Mouse (Mus musculus): Measurements from ENCODE around the gene Olfr805. TPM values are rescaled to one million over a fixed set of nuclear protein-coding genes. Genes with fewer than 3 reads are reported as not detected.

Gene Olfr805
- not detected in 2 replicates for polyA plus RNA-seq (2015; fragmentation: Nextera tagmentation; extraction: Ambion mirVana)

DNA sequence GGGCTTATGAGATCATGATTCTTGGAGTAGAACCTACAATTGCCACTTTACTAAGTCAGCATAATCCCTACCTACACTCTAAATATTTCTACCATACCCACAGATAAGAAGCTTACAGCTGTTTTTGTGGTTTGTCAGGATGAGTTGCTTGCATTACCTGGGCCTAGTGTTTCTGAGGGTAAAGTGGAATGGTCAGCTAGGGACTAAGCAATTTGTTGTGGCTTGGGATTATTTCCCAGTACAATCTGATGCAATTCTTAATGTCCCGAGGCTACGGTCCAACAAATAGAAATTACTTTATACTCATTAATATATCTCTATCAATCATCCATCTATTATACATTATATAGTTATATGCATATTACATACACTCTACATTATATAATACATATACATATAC lies at the start of gene Olfr805:
Gene Olfr805 (minus strand): TSS at position 101 of the 400 bp plus-strand sequence.
- no peak within 1 kb of the TSS for H3K4me3 ChIP-seq (ENCODE audit: low read depth, low read length)
- ATAC-seq (ENCODE audit: low read depth): no peak
- no peaks in the 10 kb centered on the region for H3K27me3 ChIP-seq (ENCODE audit: control insufficient read depth, insufficient read depth, low read depth, low read length)
- no peak within 1 kb of the TSS for H3K27ac ChIP-seq (ENCODE audit: low read length)
- no peak within 1 kb of the TSS for H3K4me2 ChIP-seq (ENCODE audit: low read depth, low read length)
- no peak within 1 kb of the TSS for H3K9ac ChIP-seq (ENCODE audit: low read depth, low read length)
- H3K36me3 ChIP-seq (ENCODE audit: control insufficient read depth, insufficient read depth): no peaks in the 10 kb centered on the region
- WGBS (ENCODE audit: insufficient replicate concordance): 77% methylated on average over 2 of the region's 2 CpGs
- H3K4me1 ChIP-seq (ENCODE audit: control insufficient read depth, low read depth, low read length): no peaks in the 10 kb centered on the region
- H3K9me3 ChIP-seq (replicated peaks; ENCODE audit: control insufficient read depth, low read length): no peaks in the 10 kb centered on the region

DNA sequence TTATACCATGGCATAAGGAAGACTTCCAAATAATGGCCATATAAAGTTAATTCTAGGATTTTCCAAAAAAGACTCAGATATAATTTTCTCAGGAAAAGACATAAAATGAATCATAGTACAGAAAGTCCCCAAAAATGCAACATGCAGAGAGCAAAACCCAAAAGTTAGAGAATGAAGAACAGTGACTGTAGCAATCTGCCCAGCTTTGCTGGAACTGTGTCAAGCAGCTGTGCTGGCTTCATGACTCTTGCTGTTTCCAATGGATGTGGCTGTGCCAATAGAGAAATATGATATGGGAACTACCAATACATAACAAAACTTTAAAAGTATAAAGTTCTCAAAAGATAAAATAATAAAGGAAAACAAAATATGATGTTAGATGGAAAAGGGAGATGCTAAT lies 48.9 kb upstream of the Olfr805 start:
- Histone ChIP-seq H3K36me3 (ENCODE audit: control insufficient read depth, insufficient read depth) (no peaks in the 10 kb centered on the region), H3K9me3 (replicated peaks; ENCODE audit: control insufficient read depth, low read length) (no peaks in the 10 kb centered on the region), H3K4me1 (ENCODE audit: control insufficient read depth, low read depth, low read length) (no peaks in the 10 kb centered on the region), H3K9ac (ENCODE audit: low read depth, low read length) (no peak overlapping the region), H3K27ac (ENCODE audit: low read length) (no peak overlapping the region), H3K27me3 (ENCODE audit: control insufficient read depth, insufficient read depth, low read depth, low read length) (no peaks in the 10 kb centered on the region), H3K4me2 (ENCODE audit: low read depth, low read length) (no peak overlapping the region), H3K4me3 (ENCODE audit: low read depth, low read length) (no peak overlapping the region)
- ATAC-seq (ENCODE audit: low read depth): no peak

DNA sequence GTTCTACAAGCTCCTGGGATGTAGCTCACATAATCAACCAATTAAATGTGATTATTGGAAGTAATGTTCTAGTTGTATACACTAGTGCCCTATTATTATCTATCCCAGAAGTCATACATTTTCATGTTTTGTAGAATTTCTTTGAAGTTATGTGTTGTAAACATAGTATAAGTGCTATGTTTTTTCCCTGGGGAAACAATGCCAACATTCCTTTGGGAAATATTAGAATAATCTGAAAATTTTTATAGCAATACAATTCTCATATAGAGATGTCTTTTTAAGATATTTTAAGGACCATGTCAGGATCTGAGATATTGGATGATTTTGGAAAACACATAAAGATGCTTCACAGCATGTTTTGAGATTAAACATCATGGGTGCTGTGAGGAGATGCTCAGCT lies 45.2 kb upstream of the Olfr805 start, which contains the start of gene Olfr809:
Gene Olfr809 (plus strand): TSS at position 301 of the 400 bp plus-strand sequence.
- H3K9ac ChIP-seq (ENCODE audit: low read depth, low read length): no peak within 1 kb of the TSS
- no peaks in the 10 kb centered on the region for H3K4me1 ChIP-seq (ENCODE audit: control insufficient read depth, low read depth, low read length)
- no peaks in the 10 kb centered on the region for H3K36me3 ChIP-seq (ENCODE audit: control insufficient read depth, insufficient read depth)
- no peaks in the 10 kb centered on the region for H3K27me3 ChIP-seq (ENCODE audit: control insufficient read depth, insufficient read depth, low read depth, low read length)
- H3K4me2 ChIP-seq (ENCODE audit: low read depth, low read length): no peak within 1 kb of the TSS
- no peak within 1 kb of the TSS for H3K4me3 ChIP-seq (ENCODE audit: low read depth, low read length)
- ATAC-seq (ENCODE audit: low read depth): no peak
- no peak within 1 kb of the TSS for H3K27ac ChIP-seq (ENCODE audit: low read length)
- H3K9me3 ChIP-seq (replicated peaks; ENCODE audit: control insufficient read depth, low read length): no peaks in the 10 kb centered on the region

DNA sequence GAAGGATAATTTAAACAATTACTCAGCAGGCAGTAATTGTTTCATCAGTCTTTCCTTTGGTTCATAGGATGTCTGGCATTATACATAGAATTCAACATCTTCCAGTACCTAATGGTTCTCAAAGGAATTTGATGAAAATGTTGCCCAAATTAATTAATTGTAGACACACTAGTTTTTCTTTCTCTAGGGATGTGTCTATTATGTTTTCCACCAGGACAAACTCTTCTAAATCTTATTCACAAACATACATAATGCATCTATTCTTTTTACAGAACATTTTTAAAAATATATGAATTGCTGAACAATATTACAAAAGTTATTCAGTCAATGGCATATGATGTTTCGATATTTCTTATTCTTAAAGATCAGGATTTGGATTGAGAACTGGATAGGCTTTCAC lies 36.0 kb upstream of the Olfr805 start, which contains the start of gene Olfr808:
Gene Olfr808 (plus strand): TSS at position 301 of the 400 bp plus-strand sequence.
- WGBS (ENCODE audit: insufficient replicate concordance): 61% methylated on average over 1 of the region's 1 CpGs
- H3K9ac ChIP-seq (ENCODE audit: low read depth, low read length): no peak within 1 kb of the TSS
- H3K27me3 ChIP-seq (ENCODE audit: control insufficient read depth, insufficient read depth, low read depth, low read length): no peaks in the 10 kb centered on the region
- no peak within 1 kb of the TSS for H3K27ac ChIP-seq (ENCODE audit: low read length)
- no peaks in the 10 kb centered on the region for H3K9me3 ChIP-seq (replicated peaks; ENCODE audit: control insufficient read depth, low read length)
- no peaks in the 10 kb centered on the region for H3K4me1 ChIP-seq (ENCODE audit: control insufficient read depth, low read depth, low read length)
- H3K36me3 ChIP-seq (ENCODE audit: control insufficient read depth, insufficient read depth): no peaks in the 10 kb centered on the region
- no peak within 1 kb of the TSS for H3K4me2 ChIP-seq (ENCODE audit: low read depth, low read length)
- H3K4me3 ChIP-seq (ENCODE audit: low read depth, low read length): no peak within 1 kb of the TSS
- no peak for ATAC-seq (ENCODE audit: low read depth)

DNA sequence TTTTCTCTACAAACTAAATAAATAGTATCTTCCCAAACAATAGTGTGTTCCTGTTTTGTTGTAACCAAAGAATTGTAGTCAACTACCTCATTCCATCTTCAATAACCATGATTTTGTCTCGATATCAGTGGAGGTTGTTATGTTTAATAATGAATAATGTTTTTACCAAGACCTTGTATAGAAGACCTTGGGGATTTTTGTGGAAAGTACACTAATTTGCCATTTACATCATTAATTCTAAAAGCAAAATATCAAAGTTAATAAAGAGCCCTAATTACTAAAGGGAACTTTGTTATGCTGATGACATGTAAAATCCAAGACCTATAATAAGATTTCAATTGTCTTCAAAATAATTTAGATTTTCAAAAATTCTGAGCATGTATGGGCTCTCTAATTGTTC lies 28.5 kb upstream of the Olfr805 start, which contains the start of gene Olfr807:
Gene Olfr807 (minus strand): TSS at position 101 of the 400 bp plus-strand sequence.
- Histone ChIP-seq H3K4me1 (ENCODE audit: control insufficient read depth, low read depth, low read length) (no peaks in the 10 kb centered on the region), H3K27me3 (ENCODE audit: control insufficient read depth, insufficient read depth, low read depth, low read length) (no peaks in the 10 kb centered on the region), H3K4me3 (ENCODE audit: low read depth, low read length) (no peak within 1 kb of the TSS), H3K36me3 (ENCODE audit: control insufficient read depth, insufficient read depth) (no peaks in the 10 kb centered on the region), H3K27ac (ENCODE audit: low read length) (no peak within 1 kb of the TSS), H3K9me3 (replicated peaks; ENCODE audit: control insufficient read depth, low read length) (no peaks in the 10 kb centered on the region), H3K4me2 (ENCODE audit: low read depth, low read length) (no peak within 1 kb of the TSS), H3K9ac (ENCODE audit: low read depth, low read length) (no peak within 1 kb of the TSS)
- 53% methylated on average over 1 of the region's 1 CpGs for WGBS (ENCODE audit: insufficient replicate concordance)
- no peak for ATAC-seq (ENCODE audit: low read depth)

DNA sequence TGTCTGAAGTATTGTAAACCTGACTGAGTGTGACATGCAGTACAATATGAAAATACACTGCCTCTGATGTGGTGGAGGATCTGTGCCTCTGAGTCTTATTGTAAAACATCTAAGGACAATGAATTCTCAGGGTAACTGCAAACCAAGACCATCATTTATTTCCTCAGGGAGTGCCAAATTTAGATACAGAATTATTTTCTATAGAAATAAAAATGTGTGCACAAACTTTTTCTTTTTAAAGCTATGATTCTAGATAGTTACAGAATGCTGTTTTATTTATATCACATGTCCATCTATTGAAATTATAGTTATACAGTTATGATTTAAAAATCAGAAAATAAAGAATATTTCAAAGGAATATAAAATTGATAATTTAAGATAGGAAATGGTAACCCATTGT lies 12.6 kb upstream of the Olfr805 start, which contains the start of gene Olfr806:
Gene Olfr806 (minus strand): TSS at position 101 of the 400 bp plus-strand sequence.
- no peaks in the 10 kb centered on the region for H3K9me3 ChIP-seq (replicated peaks; ENCODE audit: control insufficient read depth, low read length)
- no peaks in the 10 kb centered on the region for H3K27me3 ChIP-seq (ENCODE audit: control insufficient read depth, insufficient read depth, low read depth, low read length)
- no peak within 1 kb of the TSS for H3K4me2 ChIP-seq (ENCODE audit: low read depth, low read length)
- H3K27ac ChIP-seq (ENCODE audit: low read length): no peak within 1 kb of the TSS
- H3K4me1 ChIP-seq (ENCODE audit: control insufficient read depth, low read depth, low read length): no peaks in the 10 kb centered on the region
- no peak within 1 kb of the TSS for H3K9ac ChIP-seq (ENCODE audit: low read depth, low read length)
- no peak for ATAC-seq (ENCODE audit: low read depth)
- H3K4me3 ChIP-seq (ENCODE audit: low read depth, low read length): no peak within 1 kb of the TSS
- no peaks in the 10 kb centered on the region for H3K36me3 ChIP-seq (ENCODE audit: control insufficient read depth, insufficient read depth)

DNA sequence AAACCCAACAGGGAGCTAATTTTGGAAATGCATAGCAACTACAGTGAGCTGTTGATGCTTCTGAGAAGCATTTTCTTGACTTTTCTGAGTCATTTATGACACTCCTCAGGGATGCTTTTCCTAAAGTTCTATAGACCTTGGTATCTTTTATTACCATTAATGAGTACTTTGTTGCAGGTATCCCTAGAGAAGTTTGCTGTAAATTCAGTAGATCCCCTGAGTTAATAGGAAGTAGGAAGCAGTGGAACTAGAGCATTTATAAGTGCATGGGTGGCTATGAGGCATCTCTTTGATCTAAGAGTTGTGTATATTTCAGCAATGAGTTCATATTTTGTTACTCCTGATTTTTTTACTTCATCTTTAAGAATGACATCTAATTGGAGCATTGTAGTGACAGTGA lies 26.3 kb downstream of the Olfr805 start, which contains the start of gene Olfr804:
Gene Olfr804 (plus strand): TSS at position 301 of the 400 bp plus-strand sequence.
- H3K9me3 ChIP-seq (replicated peaks; ENCODE audit: control insufficient read depth, low read length): no peaks in the 10 kb centered on the region
- no peaks in the 10 kb centered on the region for H3K36me3 ChIP-seq (ENCODE audit: control insufficient read depth, insufficient read depth)
- no peak within 1 kb of the TSS for H3K9ac ChIP-seq (ENCODE audit: low read depth, low read length)
- H3K27ac ChIP-seq (ENCODE audit: low read length): no peak within 1 kb of the TSS
- H3K4me1 ChIP-seq (ENCODE audit: control insufficient read depth, low read depth, low read length): no peaks in the 10 kb centered on the region
- ATAC-seq (ENCODE audit: low read depth): no peak
- no peak within 1 kb of the TSS for H3K4me2 ChIP-seq (ENCODE audit: low read depth, low read length)
- H3K4me3 ChIP-seq (ENCODE audit: low read depth, low read length): no peak within 1 kb of the TSS
- no peaks in the 10 kb centered on the region for H3K27me3 ChIP-seq (ENCODE audit: control insufficient read depth, insufficient read depth, low read depth, low read length)

DNA sequence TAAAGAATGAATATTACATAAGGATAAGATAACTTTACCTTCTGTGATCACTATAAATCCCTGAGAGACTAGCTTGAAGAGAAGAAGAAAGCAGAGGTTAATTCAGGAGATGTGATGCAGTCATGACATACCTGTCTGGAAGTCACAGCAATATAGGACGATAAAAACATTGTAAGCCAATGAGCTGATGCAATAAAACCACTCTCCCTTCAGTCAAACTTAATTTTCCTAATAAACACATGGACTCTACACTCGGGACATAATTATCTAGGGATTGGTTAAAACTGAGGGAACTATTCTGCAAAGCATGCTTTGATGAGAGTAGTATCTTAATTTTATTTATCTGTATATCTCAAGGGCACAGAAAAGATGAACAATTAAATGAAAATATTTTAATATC lies 35.0 kb downstream of the Olfr805 start, which contains the start of gene Olfr803:
Gene Olfr803 (minus strand): TSS at position 101 of the 400 bp plus-strand sequence.
- no peak within 1 kb of the TSS for H3K27ac ChIP-seq (ENCODE audit: low read length)
- no peaks in the 10 kb centered on the region for H3K36me3 ChIP-seq (ENCODE audit: control insufficient read depth, insufficient read depth)
- 60% methylated on average over 2 of the region's 2 CpGs for WGBS (ENCODE audit: insufficient replicate concordance)
- no peaks in the 10 kb centered on the region for H3K27me3 ChIP-seq (ENCODE audit: control insufficient read depth, insufficient read depth, low read depth, low read length)
- H3K4me2 ChIP-seq (ENCODE audit: low read depth, low read length): no peak within 1 kb of the TSS
- H3K9ac ChIP-seq (ENCODE audit: low read depth, low read length): no peak within 1 kb of the TSS
- no peaks in the 10 kb centered on the region for H3K4me1 ChIP-seq (ENCODE audit: control insufficient read depth, low read depth, low read length)
- ATAC-seq (ENCODE audit: low read depth): no peak
- no peaks in the 10 kb centered on the region for H3K9me3 ChIP-seq (replicated peaks; ENCODE audit: control insufficient read depth, low read length)
- H3K4me3 ChIP-seq (ENCODE audit: low read depth, low read length): no peak within 1 kb of the TSS

DNA sequence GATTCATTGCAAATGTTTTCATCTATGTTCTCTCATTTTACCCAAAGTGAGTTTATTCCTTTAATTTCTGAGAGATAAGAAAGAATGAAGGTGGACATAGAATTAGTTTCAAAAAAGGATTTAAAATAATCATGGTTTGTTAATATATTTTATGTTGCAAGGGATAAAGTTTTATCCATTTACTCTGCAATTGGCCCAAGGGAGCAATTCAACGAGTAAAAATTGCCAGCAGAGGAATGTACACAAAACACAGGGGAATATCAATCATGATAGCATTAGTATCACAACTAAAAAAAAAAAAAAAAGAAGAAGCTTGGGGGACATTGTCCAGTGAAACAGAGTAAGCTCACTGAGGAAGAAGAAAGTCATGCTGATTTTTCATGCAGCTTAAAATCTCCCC lies 41.1 kb downstream of the Olfr805 start, which contains the start of gene Olfr802:
Gene Olfr802 (minus strand): TSS at position 101 of the 400 bp plus-strand sequence.
- no peak within 1 kb of the TSS for H3K9ac ChIP-seq (ENCODE audit: low read depth, low read length)
- no peak within 1 kb of the TSS for H3K27ac ChIP-seq (ENCODE audit: low read length)
- no peaks in the 10 kb centered on the region for H3K27me3 ChIP-seq (ENCODE audit: control insufficient read depth, insufficient read depth, low read depth, low read length)
- H3K4me2 ChIP-seq (ENCODE audit: low read depth, low read length): no peak within 1 kb of the TSS
- WGBS (ENCODE audit: insufficient replicate concordance): 36% methylated on average over 1 of the region's 1 CpGs
- H3K36me3 ChIP-seq (ENCODE audit: control insufficient read depth, insufficient read depth): no peaks in the 10 kb centered on the region
- ATAC-seq (ENCODE audit: low read depth): no peak
- no peaks in the 10 kb centered on the region for H3K4me1 ChIP-seq (ENCODE audit: control insufficient read depth, low read depth, low read length)
- no peak within 1 kb of the TSS for H3K4me3 ChIP-seq (ENCODE audit: low read depth, low read length)
- no peaks in the 10 kb centered on the region for H3K9me3 ChIP-seq (replicated peaks; ENCODE audit: control insufficient read depth, low read length)

Data from liver, embryonic 16.5 days (tissue).